Mouse (Mus musculus): ENCODE measurements around the gene Olfr190. TPM values are rescaled to one million over a fixed set of nuclear protein-coding genes. Genes with fewer than 3 reads are reported as not detected.

Gene Olfr190
- not detected in 2 replicates for polyA plus RNA-seq (2012; rRNA removed)

DNA sequence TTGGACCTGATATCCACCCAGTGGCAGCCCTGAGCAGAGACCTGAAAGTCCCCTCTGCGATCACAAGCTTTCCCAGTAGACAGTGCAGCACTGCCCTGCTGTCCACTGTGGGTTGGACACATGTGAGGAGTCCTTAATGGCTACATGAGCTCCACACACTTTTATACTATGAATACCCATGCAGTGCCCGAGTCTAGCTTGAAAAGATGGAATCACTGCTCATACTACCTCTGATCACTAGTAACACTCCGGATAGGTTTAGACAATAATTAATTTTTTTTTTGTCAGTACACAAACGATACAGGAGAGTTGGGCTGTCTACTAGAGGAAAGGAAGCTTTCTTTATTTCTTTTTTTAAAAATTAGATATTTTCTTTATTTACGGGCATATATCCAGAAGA, at the start of gene Olfr190:
TSS of gene Olfr190 (minus strand) at position 101 of the 400 bp plus-strand sequence.

GRCm38 (mm10) chr16:59120969-59121368, 43.2 kb upstream of the Olfr190 start, which contains the start of gene Olfr194:
TSS of gene Olfr194 (minus strand) at chr16:59121069.

DNA sequence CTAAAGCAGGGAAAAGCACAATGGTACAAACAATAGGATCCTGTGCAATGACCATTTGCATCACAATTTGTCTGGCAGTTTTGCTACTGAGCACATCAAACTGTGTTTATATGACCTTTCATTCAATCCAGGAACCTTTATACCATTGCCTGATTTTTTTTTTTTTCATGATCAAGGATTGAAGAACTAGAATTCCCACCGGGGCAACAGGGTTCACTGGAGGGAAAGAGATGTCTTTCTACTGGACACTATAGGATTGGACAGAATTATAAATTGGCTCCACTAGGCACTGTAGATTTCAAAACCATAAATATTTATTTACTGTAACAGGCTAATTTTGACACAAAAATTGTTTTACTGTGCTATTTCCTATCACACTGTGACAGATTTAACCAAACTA, 34.0 kb upstream of the Olfr190 start, which contains the start of gene Olfr193:
TSS of gene Olfr193 (minus strand) at position 101 of the 400 bp plus-strand sequence.

GRCm38 (mm10) chr16:59089722-59090121, 11.9 kb upstream of the Olfr190 start, which contains the start of gene Olfr191:
TSS of gene Olfr191 (minus strand) at chr16:59089822.

GRCm38 (mm10) chr16:59039710-59040109, 38.1 kb downstream of the Olfr190 start, which contains the start of gene Olfr187:
TSS of gene Olfr187 (minus strand) at chr16:59039767.

DNA sequence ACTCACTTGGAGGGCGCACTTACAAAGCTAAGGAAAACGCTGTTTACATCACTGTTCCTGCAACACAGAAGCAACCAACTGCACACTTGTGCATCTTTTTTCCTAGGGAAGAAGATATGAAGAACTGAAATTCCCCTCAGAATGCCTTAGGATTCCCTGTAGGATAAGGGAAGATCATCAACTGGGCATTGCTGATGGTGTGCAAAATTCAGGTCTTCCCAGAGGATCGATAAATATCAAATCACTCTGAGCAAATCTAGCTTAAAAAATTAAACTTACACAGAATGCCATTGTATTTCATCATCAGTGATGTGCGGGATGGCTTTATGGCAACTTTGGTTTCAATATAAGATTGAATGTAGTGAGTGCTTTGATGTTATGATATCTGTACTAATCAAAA, 47.6 kb downstream of the Olfr190 start, which contains the start of gene Olfr186:
TSS of gene Olfr186 (minus strand) at position 101 of the 400 bp plus-strand sequence.

Other genes starting within 250 kb of the Olfr190 start
- not detected in 2 replicates for gene Olfr177, start 203.2 kb downstream of the Olfr190 start, polyA plus RNA-seq (2012; rRNA removed)
- gene Olfr178, start 185.9 kb downstream of the Olfr190 start, polyA plus RNA-seq (2012; rRNA removed) = not detected in 2 replicates
- not detected in 2 replicates for gene Olfr181, start 149.2 kb downstream of the Olfr190 start, polyA plus RNA-seq (2012; rRNA removed)
- not detected in 2 replicates for gene Olfr180, start 148.6 kb downstream of the Olfr190 start, polyA plus RNA-seq (2012; rRNA removed)
- not detected in 2 replicates for gene Olfr183, start 82.6 kb downstream of the Olfr190 start, polyA plus RNA-seq (2012; rRNA removed)
- gene Olfr186, start 47.7 kb downstream of the Olfr190 start, polyA plus RNA-seq (2012; rRNA removed) = not detected in 2 replicates
- gene Olfr187, start 38.2 kb downstream of the Olfr190 start, polyA plus RNA-seq (2012; rRNA removed) = not detected in 2 replicates
- gene Olfr191, start 11.8 kb upstream of the Olfr190 start, polyA plus RNA-seq (2012; rRNA removed) = not detected in 2 replicates
- not detected in 2 replicates for gene Olfr193, start 33.9 kb upstream of the Olfr190 start, polyA plus RNA-seq (2012; rRNA removed)
- gene Olfr194, start 43.1 kb upstream of the Olfr190 start, polyA plus RNA-seq (2012; rRNA removed) = not detected in 2 replicates
- not detected in 2 replicates for gene Olfr195, start 69.0 kb upstream of the Olfr190 start, polyA plus RNA-seq (2012; rRNA removed)
- not detected in 2 replicates for gene Olfr196, start 92.4 kb upstream of the Olfr190 start, polyA plus RNA-seq (2012; rRNA removed)
- not detected in 2 replicates for gene Olfr198, start 125.5 kb upstream of the Olfr190 start, polyA plus RNA-seq (2012; rRNA removed)
- not detected in 2 replicates for gene Olfr199, start 141.8 kb upstream of the Olfr190 start, polyA plus RNA-seq (2012; rRNA removed)
- 0.07 and 0.08 TPM in 2 replicates for gene Olfr201, start 194.6 kb upstream of the Olfr190 start, polyA plus RNA-seq (2012; rRNA removed)
- not detected in 2 replicates for gene Olfr202, start 208.8 kb upstream of the Olfr190 start, polyA plus RNA-seq (2012; rRNA removed)
- not detected in 2 replicates for gene Olfr203, start 220.9 kb upstream of the Olfr190 start, polyA plus RNA-seq (2012; rRNA removed)
- gene Olfr204, start 240.2 kb upstream of the Olfr190 start, polyA plus RNA-seq (2012; rRNA removed) = not detected in 2 replicates